Mouse (Mus musculus) liver, embryonic 11.5 days (tissue): ENCODE results near the gene Iqcj. TPM values are rescaled to one million over a fixed set of nuclear protein-coding genes. Genes with fewer than 3 reads are reported as not detected.

Source experiments
- polyA plus RNA-seq: library from polyadenylated mRNA; unstranded; fragments of >200 nt; fragmentation: Nextera tagmentation; extraction: Ambion mirVana; gene quantifications from 2 replicates; pipeline ENCODE4 v1.2.1, GENCODE M21; 2014

Iqcj gene
- polyA plus RNA-seq, 1 experiment from 2014 or later, result not detected

Other genes starting within 250 kb of the Iqcj start
- not detected in 2 replicates for gene Iqschfp, start within 50 bp of the Iqcj start, polyA plus RNA-seq
- 9.8 and 10.6 TPM in 2 replicates for gene Schip1, start 172.6 kb downstream of the Iqcj start, polyA plus RNA-seq